Mouse (Mus musculus) central nervous system, embryonic 18 days (tissue): ENCODE data around the gene Clic6. TPM values are rescaled to one million over a fixed set of nuclear protein-coding genes. Genes with fewer than 3 reads are reported as not detected.

Experiments
- polyA plus RNA-seq: library from polyadenylated mRNA; depleted of rRNA; stranded (reverse); fragments of >200 nt; gene quantifications from 2 replicates; pipeline ENCODE4 v1.2.3, GENCODE M21; 2012; rRNA removed

Clic6 gene
- polyA plus RNA-seq: 2.5 and 5.0 TPM in 2 replicates

DNA sequence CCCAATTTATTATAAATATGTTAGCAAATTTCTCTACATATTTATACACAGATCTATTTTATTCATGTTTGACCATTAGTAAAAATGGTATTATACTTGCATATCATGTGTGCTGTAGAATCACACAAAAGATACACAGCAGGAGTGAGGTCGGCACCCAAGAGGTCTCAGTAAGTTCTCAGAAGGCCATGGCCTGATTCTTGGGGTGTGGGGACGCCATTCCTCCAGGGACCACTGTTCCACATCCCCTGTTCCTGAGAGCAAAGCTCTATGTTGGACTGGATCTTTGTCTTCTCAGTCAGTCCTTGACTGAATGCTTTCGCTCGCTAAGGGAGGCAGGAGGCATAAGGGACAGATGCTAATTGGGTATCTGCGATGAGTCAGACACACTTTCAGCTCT, at the start of gene Clic6:
TSS of gene Clic6 (plus strand) at position 301 of the 400 bp plus-strand sequence.

DNA sequence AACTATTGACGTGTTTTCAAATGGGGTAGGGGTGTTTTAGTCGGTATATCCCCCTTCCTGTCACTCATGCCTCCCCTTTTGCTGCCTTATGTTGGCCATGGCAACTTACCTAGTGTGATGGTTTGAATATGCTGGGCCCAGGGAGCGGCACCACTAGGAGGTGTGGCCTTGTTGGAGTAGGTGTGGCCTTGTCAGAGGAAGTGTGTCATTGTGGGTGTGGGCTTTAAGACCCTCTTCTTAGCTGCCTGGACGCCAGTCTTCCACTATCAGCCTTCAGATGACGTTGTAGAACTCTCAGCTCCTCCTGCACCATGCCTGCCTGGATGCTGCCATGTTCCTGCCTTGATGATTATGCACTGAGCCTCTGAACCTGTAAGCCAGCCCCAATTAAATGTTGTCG, 14.8 kb upstream of the Clic6 start, which contains the start of gene Rcan1:
TSS of gene Rcan1 (minus strand) at position 162 of the 400 bp plus-strand sequence.

Other genes starting within 250 kb of the Clic6 start
- 3.0 and 8.5 TPM in 2 replicates for gene Kcne2, start 193.3 kb upstream of the Clic6 start, polyA plus RNA-seq
- 34.4 and 36.2 TPM in 2 replicates for gene Smim11, start 184.4 kb upstream of the Clic6 start, polyA plus RNA-seq
- 0.03 and 0.12 TPM in 2 replicates for gene Fam243, start 164.3 kb upstream of the Clic6 start, polyA plus RNA-seq
- gene Kcne1, start 126.3 kb upstream of the Clic6 start, polyA plus RNA-seq: 0.05 and 0.07 TPM in 2 replicates
- gene Rcan1, start 14.9 kb upstream of the Clic6 start, polyA plus RNA-seq: 63.9 and 64.5 TPM in 2 replicates